In genomic region chr3:113699063-113699462, GRCm38 (mm10) we compare ENCODE assay signal across 27 mouse cellular contexts.
DNase-seq lines count a peak whose midpoint lies in the region; ATAC-seq and TF ChIP-seq lines count a peak whose summit lies in the region.
"Had no signal": no experiment of that assay in that cellular context is flagged by ENCODE, and none has a peak within 500 bp of the region (broad histone marks: within the 10 kb centered on the region; RNA-seq: fewer than 3 reads in every experiment).

No protein-coding gene starts in this region.

- ATAC-seq in heart, embryonic 12.5 days (ENCODE audit: insufficient number of reproducible peaks, low FRiP score) = no peak
- ATAC-seq in embryonic facial prominence, embryonic 11.5 days (replicated peaks; ENCODE audit: insufficient number of reproducible peaks, low FRiP score, low TSS enrichment, low read depth) = 0 out of 2 replicates have a peak, but pooled peaks have one; percentile 48
- peak; percentile 84; the same call in 1 of the 2 replicates for ATAC-seq in limb, embryonic 12.5 days (ENCODE audit: insufficient number of reproducible peaks, insufficient read depth, low FRiP score, low TSS enrichment, low read depth)
- ATAC-seq in intestine, postnatal 0 days = no peak
- ATAC-seq: forebrain, embryonic 15.5 days; midbrain, embryonic 13.5 days had no signal

- no peak overlapping the region for H3K9ac ChIP-seq in heart, embryonic 12.5 days
- H3K9ac ChIP-seq in embryonic facial prominence, embryonic 11.5 days (replicated peaks; ENCODE audit: low read length) = no peak overlapping the region
- H3K9ac ChIP-seq in limb, embryonic 12.5 days (replicated peaks) = no peak overlapping the region
- H3K9ac ChIP-seq in intestine, postnatal 0 days (ENCODE audit: low read depth, low read length) = no peak overlapping the region
- H3K9ac ChIP-seq: forebrain, embryonic 15.5 days; heart, embryonic 15.5 days; hindbrain, embryonic 15.5 days; liver, embryonic 15.5 days; lung, embryonic 15.5 days; midbrain, embryonic 13.5 days had no signal

- H3K27ac ChIP-seq in heart, embryonic 12.5 days (ENCODE audit: poor library complexity, severe bottlenecking) = no peak overlapping the region
- H3K27ac ChIP-seq in embryonic facial prominence, embryonic 11.5 days (replicated peaks; ENCODE audit: low read depth, low read length) = no peak overlapping the region
- H3K27ac ChIP-seq in limb, embryonic 12.5 days = peak overlapping the region; percentile 85
- no peak overlapping the region for H3K27ac ChIP-seq in intestine, postnatal 0 days (ENCODE audit: low read depth, low read length)
- H3K27ac ChIP-seq: forebrain, embryonic 10.5 days; forebrain, embryonic 15.5 days; heart, embryonic 15.5 days; hindbrain, embryonic 15.5 days; liver, embryonic 15.5 days; lung, embryonic 15.5 days; midbrain, embryonic 13.5 days had no signal

- no peak overlapping the region for H3K4me2 ChIP-seq in heart, embryonic 12.5 days
- H3K4me2 ChIP-seq in embryonic facial prominence, embryonic 11.5 days (ENCODE audit: low read depth, low read length) = no peak overlapping the region
- no peak overlapping the region for H3K4me2 ChIP-seq in limb, embryonic 12.5 days
- H3K4me2 ChIP-seq in intestine, postnatal 0 days (replicated peaks; ENCODE audit: low read depth) = no peak overlapping the region
- H3K4me2 ChIP-seq: forebrain, embryonic 15.5 days; heart, embryonic 15.5 days; hindbrain, embryonic 15.5 days; liver, embryonic 15.5 days; lung, embryonic 15.5 days; midbrain, embryonic 13.5 days had no signal

- DNase-seq in heart, adult 11 months = peak; percentile 46
- peak; percentile 73 for DNase-seq in Muller cell, postnatal 12 days (ENCODE audit: inconsistent ontology term)
- DNase-seq in embryonic facial prominence, embryonic 11.5 days (ENCODE audit: low spot score) = peak; percentile 20
- DNase-seq in cerebellum, adult 11-12 months = no peak
- no peak for DNase-seq in frontal cortex, postnatal 36 days (ENCODE audit: low spot score in 2 of 2)
- DNase-seq: adrenal gland, postnatal 14 days; cerebellum, adult 11 months; cerebellum, adult 9-11 months; heart, postnatal 36 days; kidney, adult 8-10 months; kidney, postnatal 10 days; layer of hippocampus, postnatal 36 days; liver; lung, postnatal 4 days; right cerebral cortex, postnatal 14 days; thymus, postnatal 4 days had no signal

- H3K9me3 ChIP-seq in heart, embryonic 12.5 days (replicated peaks) = no peaks in the 10 kb centered on the region
- no peaks in the 10 kb centered on the region for H3K9me3 ChIP-seq in embryonic facial prominence, embryonic 11.5 days (replicated peaks; ENCODE audit: control insufficient read depth, low read length)
- H3K9me3 ChIP-seq in limb, embryonic 12.5 days = no peaks in the 10 kb centered on the region
- H3K9me3 ChIP-seq in intestine, postnatal 0 days (ENCODE audit: control insufficient read depth) = no peaks in the 10 kb centered on the region
- H3K9me3 ChIP-seq: forebrain, embryonic 10.5 days; forebrain, embryonic 15.5 days; heart, embryonic 15.5 days; hindbrain, embryonic 15.5 days; liver, embryonic 15.5 days; lung, embryonic 15.5 days; midbrain, embryonic 13.5 days had no signal

- no peak for TF ChIP-seq CTCF in intestine, postnatal 0 days (IDR thresholded peaks at IDR 0.05; ENCODE audit: low read depth)

- no peaks in the 10 kb centered on the region for H3K27me3 ChIP-seq in heart, embryonic 12.5 days (replicated peaks)
- H3K27me3 ChIP-seq in embryonic facial prominence, embryonic 11.5 days (ENCODE audit: control insufficient read depth, insufficient read depth, low read length) = no peaks in the 10 kb centered on the region
- no peaks in the 10 kb centered on the region for H3K27me3 ChIP-seq in limb, embryonic 12.5 days
- H3K27me3 ChIP-seq in intestine, postnatal 0 days (replicated peaks; ENCODE audit: control insufficient read depth, insufficient read depth, low read length) = no peaks in the 10 kb centered on the region
- H3K27me3 ChIP-seq: forebrain, embryonic 15.5 days; heart, embryonic 15.5 days; hindbrain, embryonic 15.5 days; liver, embryonic 15.5 days; lung, embryonic 15.5 days; megakaryocyte, embryonic 14.5 days; midbrain, embryonic 13.5 days had no signal

- no peak overlapping the region for H3K4me3 ChIP-seq in heart, embryonic 12.5 days
- H3K4me3 ChIP-seq in embryonic facial prominence, embryonic 11.5 days (ENCODE audit: low read depth, low read length) = no peak overlapping the region
- no peak overlapping the region for H3K4me3 ChIP-seq in limb, embryonic 12.5 days (replicated peaks)
- no peak overlapping the region for H3K4me3 ChIP-seq in intestine, postnatal 0 days (ENCODE audit: low read depth, low read length)
- H3K4me3 ChIP-seq: forebrain, embryonic 10.5 days; forebrain, embryonic 15.5 days; heart, embryonic 15.5 days; hindbrain, embryonic 15.5 days; liver, embryonic 15.5 days; lung, embryonic 15.5 days; megakaryocyte, embryonic 14.5 days; midbrain, embryonic 13.5 days had no signal

- no peaks in the 10 kb centered on the region for H3K4me1 ChIP-seq in heart, embryonic 12.5 days (replicated peaks)
- H3K4me1 ChIP-seq in embryonic facial prominence, embryonic 11.5 days (ENCODE audit: control insufficient read depth, insufficient read depth, low read length) = no peaks in the 10 kb centered on the region
- no peaks in the 10 kb centered on the region for H3K4me1 ChIP-seq in limb, embryonic 12.5 days (replicated peaks)
- H3K4me1 ChIP-seq in intestine, postnatal 0 days (replicated peaks; ENCODE audit: control insufficient read depth, insufficient read depth, low read length) = no peaks in the 10 kb centered on the region
- H3K4me1 ChIP-seq: forebrain, embryonic 15.5 days; heart, embryonic 15.5 days; hindbrain, embryonic 15.5 days; liver, embryonic 15.5 days; lung, embryonic 15.5 days; megakaryocyte, embryonic 14.5 days; midbrain, embryonic 13.5 days had no signal

- H3K36me3 ChIP-seq in heart, embryonic 12.5 days = no peaks in the 10 kb centered on the region
- no peaks in the 10 kb centered on the region for H3K36me3 ChIP-seq in embryonic facial prominence, embryonic 11.5 days (replicated peaks; ENCODE audit: control insufficient read depth, insufficient read depth, low read depth, low read length)
- no peaks in the 10 kb centered on the region for H3K36me3 ChIP-seq in limb, embryonic 12.5 days
- no peaks in the 10 kb centered on the region for H3K36me3 ChIP-seq in intestine, postnatal 0 days (ENCODE audit: control insufficient read depth, insufficient read depth)
- H3K36me3 ChIP-seq: forebrain, embryonic 10.5 days; forebrain, embryonic 15.5 days; heart, embryonic 15.5 days; hindbrain, embryonic 15.5 days; liver, embryonic 15.5 days; lung, embryonic 15.5 days; midbrain, embryonic 13.5 days had no signal

- WGBS in heart, embryonic 12.5 days = 60% methylated on average over 3 of the region's 3 CpGs
- 43% methylated on average over 3 of the region's 3 CpGs for WGBS in embryonic facial prominence, embryonic 11.5 days
- 54% methylated on average over 3 of the region's 3 CpGs for WGBS in limb, embryonic 12.5 days
- WGBS in intestine, postnatal 0 days = 73% methylated on average over 3 of the region's 3 CpGs

Comparison
In these comparisons a context has a peak if more than half of its experiments do, and no peak if none do; other contexts are left out.
1. DNase-seq: peak in heart, adult 11 months (single experiment), Muller cell, postnatal 12 days (single experiment) and embryonic facial prominence, embryonic 11.5 days (single experiment); none in cerebellum, adult 11-12 months (single experiment) and frontal cortex, postnatal 36 days (0 of 2).
2. ATAC-seq: peak in embryonic facial prominence, embryonic 11.5 days (single experiment) and limb, embryonic 12.5 days (single experiment); none in heart, embryonic 12.5 days (single experiment) and intestine, postnatal 0 days (single experiment).